Mouse (Mus musculus): ENCODE results near the gene Shb. TPM values are rescaled to one million over a fixed set of nuclear protein-coding genes. Genes with fewer than 3 reads are reported as not detected.

The Shb gene
- polyA plus RNA-seq, 1 experiment from 2014 or later = 11.1 TPM

DNA sequence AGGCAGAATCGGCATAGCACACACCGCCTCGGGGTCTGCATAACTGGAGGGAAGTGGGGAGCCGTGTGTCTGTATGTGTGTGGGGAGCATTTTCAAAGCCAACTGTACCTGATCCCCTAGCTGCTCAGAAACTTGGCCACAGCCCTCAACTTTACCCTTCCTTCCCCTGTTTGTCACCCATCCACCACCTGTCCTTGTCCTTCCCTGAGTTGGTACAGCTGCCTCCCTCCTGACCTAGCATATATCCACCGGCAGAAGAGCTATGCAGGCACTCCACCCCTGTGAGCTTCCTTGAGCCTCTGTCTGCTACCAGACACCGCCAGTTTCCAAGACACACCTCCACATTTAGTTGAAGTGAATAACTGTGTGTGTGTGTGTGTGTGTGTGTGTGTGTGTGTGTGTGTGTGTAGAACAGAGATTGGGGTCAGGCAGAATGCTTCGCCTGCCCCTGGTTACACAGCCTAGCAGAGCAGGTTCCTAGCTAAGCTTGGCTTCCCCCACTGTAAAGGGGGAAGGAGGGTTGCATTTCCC, 95.8 kb downstream of the Shb start:
- WGBS (ENCODE audit: insufficient replicate concordance) = 59% methylated on average over 7 of the region's 7 CpGs
- H3K9ac ChIP-seq (ENCODE audit: low read depth, low read length) = peak overlapping the region; percentile 8; the same call in 1 of the 2 replicates
- no peaks in the 10 kb centered on the region for H3K9me3 ChIP-seq (replicated peaks; ENCODE audit: control insufficient read depth, low read length)
- H3K27me3 ChIP-seq (ENCODE audit: control insufficient read depth, insufficient read depth, low read length) = no peaks in the 10 kb centered on the region; the same call in 1 of the 2 replicates
- no peak overlapping the region for H3K4me2 ChIP-seq
- H3K27ac ChIP-seq (ENCODE audit: low read depth, low read length) = 0 out of 2 replicates have a peak overlapping the region, but pooled peaks have one; percentile 8
- H3K4me1 ChIP-seq (ENCODE audit: control insufficient read depth, insufficient read depth, low read length) = peaks cover 42% of the 10 kb centered on the region
- peaks cover 4% of the 10 kb centered on the region; the same call in 1 of the 2 replicates for H3K36me3 ChIP-seq (ENCODE audit: control insufficient read depth, insufficient read depth, low read length)
- H3K4me3 ChIP-seq (ENCODE audit: low read depth, low read length) = no peak overlapping the region
- no peak for ATAC-seq (replicated peaks; ENCODE audit: insufficient number of reproducible peaks, low FRiP score, low TSS enrichment)

DNA sequence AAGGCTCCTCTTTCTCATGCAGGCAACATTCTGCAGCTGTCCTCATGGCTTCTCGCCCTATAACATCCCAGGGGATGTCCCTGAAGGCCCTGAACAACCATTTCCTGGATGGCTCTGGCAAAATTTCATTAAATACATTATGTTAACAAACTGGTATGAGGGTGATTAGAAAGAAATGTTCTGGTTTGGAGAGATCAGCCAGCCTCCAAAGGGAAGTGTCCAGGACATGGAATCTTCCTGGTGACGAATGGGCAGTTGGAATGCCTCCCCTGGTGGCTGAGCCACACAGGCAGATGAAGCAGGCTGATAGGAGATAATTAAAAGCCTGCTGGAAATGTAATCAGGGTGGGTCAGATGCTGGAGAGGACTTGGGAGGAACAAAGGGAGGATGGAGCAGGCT, 96.4 kb downstream of the Shb start:
- Histone ChIP-seq H3K27ac (ENCODE audit: low read depth, low read length) (no peak overlapping the region), H3K4me2 (no peak overlapping the region)
- 54% methylated on average over 2 of the region's 2 CpGs for WGBS (ENCODE audit: insufficient replicate concordance)

GRCm38 (mm10) chr4:45434681-45435080, 97.6 kb downstream of the Shb start:
- Histone ChIP-seq H3K36me3 (ENCODE audit: control insufficient read depth, insufficient read depth, low read length) (no peaks in the 10 kb centered on the region), H3K27ac (ENCODE audit: low read depth, low read length) (no peak overlapping the region), H3K27me3 (ENCODE audit: control insufficient read depth, insufficient read depth, low read length) (no peaks in the 10 kb centered on the region), H3K4me1 (ENCODE audit: control insufficient read depth, insufficient read depth, low read length) (peaks cover 26% of the 10 kb centered on the region), H3K4me3 (ENCODE audit: low read depth, low read length) (no peak overlapping the region), H3K9ac (ENCODE audit: low read depth, low read length) (no peak overlapping the region), H3K9me3 (replicated peaks; ENCODE audit: control insufficient read depth, low read length) (no peaks in the 10 kb centered on the region), H3K4me2 (no peak overlapping the region)
- no peak for ATAC-seq (replicated peaks; ENCODE audit: insufficient number of reproducible peaks, low FRiP score, low TSS enrichment)
- 87% methylated on average over 4 of the region's 4 CpGs for WGBS (ENCODE audit: insufficient replicate concordance)

More for the DNA sequence above, 96.4 kb downstream of the Shb start:
- Histone ChIP-seq H3K4me3 (ENCODE audit: low read depth, low read length) (no peak overlapping the region), H3K4me1 (ENCODE audit: control insufficient read depth, insufficient read depth, low read length) (peaks cover 38% of the 10 kb centered on the region), H3K36me3 (ENCODE audit: control insufficient read depth, insufficient read depth, low read length) (peaks cover 4% of the 10 kb centered on the region; the same call in 1 of the 2 replicates), H3K9me3 (replicated peaks; ENCODE audit: control insufficient read depth, low read length) (no peaks in the 10 kb centered on the region), H3K27me3 (ENCODE audit: control insufficient read depth, insufficient read depth, low read length) (no peaks in the 10 kb centered on the region; the same call in 1 of the 2 replicates), H3K9ac (ENCODE audit: low read depth, low read length) (no peak overlapping the region)
- ATAC-seq (replicated peaks; ENCODE audit: insufficient number of reproducible peaks, low FRiP score, low TSS enrichment) = no peak

- 92% methylated on average over 12 of the region's 12 CpGs for WGBS (ENCODE audit: insufficient replicate concordance)
- H3K4me1 ChIP-seq (ENCODE audit: control insufficient read depth, insufficient read depth, low read length) = peaks cover 23% of the 10 kb centered on the region
Measured at GRCm38 (mm10) chr4:45434071-45434470, 98.2 kb downstream of the Shb start.

GRCm38 (mm10) chr4:45431806-45432205, 100.5 kb downstream of the Shb start:
- Histone ChIP-seq H3K4me2 (no peak overlapping the region), H3K27me3 (ENCODE audit: control insufficient read depth, insufficient read depth, low read length) (no peaks in the 10 kb centered on the region), H3K9ac (ENCODE audit: low read depth, low read length) (no peak overlapping the region), H3K27ac (ENCODE audit: low read depth, low read length) (no peak overlapping the region), H3K4me1 (ENCODE audit: control insufficient read depth, insufficient read depth, low read length) (peaks cover 16% of the 10 kb centered on the region), H3K9me3 (replicated peaks; ENCODE audit: control insufficient read depth, low read length) (no peaks in the 10 kb centered on the region), H3K36me3 (ENCODE audit: control insufficient read depth, insufficient read depth, low read length) (no peaks in the 10 kb centered on the region), H3K4me3 (ENCODE audit: low read depth, low read length) (no peak overlapping the region)
- 87% methylated on average over 3 of the region's 3 CpGs for WGBS (ENCODE audit: insufficient replicate concordance)
- ATAC-seq (replicated peaks; ENCODE audit: insufficient number of reproducible peaks, low FRiP score, low TSS enrichment) = no peak

More at GRCm38 (mm10) chr4:45434071-45434470, 98.2 kb downstream of the Shb start:
- Histone ChIP-seq H3K9ac (ENCODE audit: low read depth, low read length) (no peak overlapping the region), H3K27ac (ENCODE audit: low read depth, low read length) (no peak overlapping the region), H3K4me3 (ENCODE audit: low read depth, low read length) (no peak overlapping the region), H3K27me3 (ENCODE audit: control insufficient read depth, insufficient read depth, low read length) (no peaks in the 10 kb centered on the region), H3K36me3 (ENCODE audit: control insufficient read depth, insufficient read depth, low read length) (no peaks in the 10 kb centered on the region), H3K4me2 (no peak overlapping the region), H3K9me3 (replicated peaks; ENCODE audit: control insufficient read depth, low read length) (no peaks in the 10 kb centered on the region)
- no peak for ATAC-seq (replicated peaks; ENCODE audit: insufficient number of reproducible peaks, low FRiP score, low TSS enrichment)

- 83% methylated on average over 3 of the region's 3 CpGs for WGBS (ENCODE audit: insufficient replicate concordance)
- ATAC-seq (replicated peaks; ENCODE audit: insufficient number of reproducible peaks, low FRiP score, low TSS enrichment) = no peak
- Histone ChIP-seq H3K27ac (ENCODE audit: low read depth, low read length) (no peak overlapping the region), H3K4me2 (no peak overlapping the region), H3K36me3 (ENCODE audit: control insufficient read depth, insufficient read depth, low read length) (no peaks in the 10 kb centered on the region), H3K27me3 (ENCODE audit: control insufficient read depth, insufficient read depth, low read length) (no peaks in the 10 kb centered on the region), H3K9ac (ENCODE audit: low read depth, low read length) (no peak overlapping the region), H3K9me3 (replicated peaks; ENCODE audit: control insufficient read depth, low read length) (no peaks in the 10 kb centered on the region), H3K4me1 (ENCODE audit: control insufficient read depth, insufficient read depth, low read length) (peaks cover 11% of the 10 kb centered on the region), H3K4me3 (ENCODE audit: low read depth, low read length) (no peak overlapping the region)
Measured at GRCm38 (mm10) chr4:45431316-45431715, 101.0 kb downstream of the Shb start.

- WGBS (ENCODE audit: insufficient replicate concordance) = 76% methylated on average over 7 of the region's 7 CpGs
- Histone ChIP-seq H3K4me3 (ENCODE audit: low read depth, low read length) (no peak overlapping the region), H3K27ac (ENCODE audit: low read depth, low read length) (no peak overlapping the region), H3K36me3 (ENCODE audit: control insufficient read depth, insufficient read depth, low read length) (no peaks in the 10 kb centered on the region), H3K4me2 (no peak overlapping the region), H3K4me1 (ENCODE audit: control insufficient read depth, insufficient read depth, low read length) (no peaks in the 10 kb centered on the region; the same call in 1 of the 2 replicates), H3K9ac (ENCODE audit: low read depth, low read length) (no peak overlapping the region), H3K27me3 (ENCODE audit: control insufficient read depth, insufficient read depth, low read length) (no peaks in the 10 kb centered on the region), H3K9me3 (replicated peaks; ENCODE audit: control insufficient read depth, low read length) (no peaks in the 10 kb centered on the region)
- no peak for ATAC-seq (replicated peaks; ENCODE audit: insufficient number of reproducible peaks, low FRiP score, low TSS enrichment)
Measured at GRCm38 (mm10) chr4:45429451-45429850, 102.8 kb downstream of the Shb start.

GRCm38 (mm10) chr4:45426724-45427457, 105.4 kb downstream of the Shb start:
- no peak for ATAC-seq (replicated peaks; ENCODE audit: insufficient number of reproducible peaks, low FRiP score, low TSS enrichment)
- Histone ChIP-seq H3K9ac (ENCODE audit: low read depth, low read length) (no peak overlapping the region), H3K4me2 (no peak overlapping the region), H3K4me1 (ENCODE audit: control insufficient read depth, insufficient read depth, low read length) (peaks cover 19% of the 10 kb centered on the region), H3K27ac (ENCODE audit: low read depth, low read length) (no peak overlapping the region), H3K9me3 (replicated peaks; ENCODE audit: control insufficient read depth, low read length) (no peaks in the 10 kb centered on the region), H3K27me3 (ENCODE audit: control insufficient read depth, insufficient read depth, low read length) (no peaks in the 10 kb centered on the region), H3K36me3 (ENCODE audit: control insufficient read depth, insufficient read depth, low read length) (no peaks in the 10 kb centered on the region), H3K4me3 (ENCODE audit: low read depth, low read length) (no peak overlapping the region)
- WGBS (ENCODE audit: insufficient replicate concordance) = 75% methylated on average over 13 of the region's 13 CpGs
